Mouse (Mus musculus): Measurements from ENCODE around the gene Ptcd2. TPM values are rescaled to one million over a fixed set of nuclear protein-coding genes. Genes with fewer than 3 reads are reported as not detected.
A peak's percentile ranks its signal among the peaks of the same experiment; 100 is the strongest.

The Ptcd2 gene
- polyA plus RNA-seq, 1 experiment from 2014 or later: 42.3 TPM

DNA sequence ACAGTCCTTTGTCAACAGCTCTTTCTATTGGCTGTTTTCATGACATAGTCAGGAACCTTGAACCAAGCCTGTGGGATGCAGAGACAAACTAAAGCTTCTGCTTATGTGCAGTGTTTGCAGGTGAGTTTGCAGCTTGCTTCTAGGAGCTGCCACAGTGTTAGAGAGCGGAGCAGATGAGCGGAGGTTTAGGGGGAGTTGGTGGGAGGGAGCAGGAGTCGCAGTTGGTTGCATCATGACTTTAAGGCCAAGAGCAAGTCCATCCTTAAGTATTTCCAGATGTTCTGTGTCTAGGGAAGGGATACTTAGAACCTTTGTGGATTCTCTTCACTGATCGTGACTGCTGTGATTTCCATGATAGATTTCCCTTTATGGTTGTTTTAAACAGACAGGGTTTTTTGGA, 29.7 kb upstream of the Ptcd2 start:
- 55% methylated on average over 4 of the region's 4 CpGs for WGBS
- H3K4me3 ChIP-seq (replicated peaks): no peak overlapping the region
- H3K4me1 ChIP-seq: no peaks in the 10 kb centered on the region
- no peak overlapping the region for H3K9ac ChIP-seq
- H3K27ac ChIP-seq: no peak overlapping the region
- ATAC-seq (ENCODE audit: insufficient read depth, low FRiP score, low read depth): no peak; the same call in 1 of the 2 replicates
- H3K27me3 ChIP-seq (replicated peaks): no peaks in the 10 kb centered on the region
- H3K36me3 ChIP-seq: no peaks in the 10 kb centered on the region; the same call in 1 of the 2 replicates
- H3K4me2 ChIP-seq: no peak overlapping the region
- no peaks in the 10 kb centered on the region for H3K9me3 ChIP-seq

DNA sequence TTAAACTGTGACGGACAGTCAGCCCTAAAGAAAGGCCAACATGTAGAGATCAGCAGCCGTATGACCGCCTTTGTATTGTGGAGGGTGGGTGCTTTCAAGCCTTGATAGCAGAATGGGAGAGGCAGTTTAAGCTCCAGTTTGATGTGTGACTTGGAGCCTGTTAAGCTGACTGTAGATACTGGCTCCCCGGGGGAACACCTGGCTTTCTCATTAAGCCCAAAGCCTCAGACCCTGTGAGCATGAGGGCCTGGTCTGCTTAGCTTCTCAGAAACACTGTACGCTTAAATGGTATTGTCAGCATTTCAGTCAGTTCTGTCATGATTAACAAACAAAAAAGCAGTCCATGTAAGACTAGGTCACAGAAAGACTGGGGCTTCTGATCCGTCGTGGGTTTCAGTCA, 29.2 kb upstream of the Ptcd2 start:
- Histone ChIP-seq H3K9me3 (no peaks in the 10 kb centered on the region), H3K27ac (no peak overlapping the region), H3K9ac (no peak overlapping the region), H3K36me3 (no peaks in the 10 kb centered on the region; the same call in 1 of the 2 replicates), H3K4me2 (no peak overlapping the region), H3K4me3 (replicated peaks) (no peak overlapping the region), H3K4me1 (no peaks in the 10 kb centered on the region), H3K27me3 (replicated peaks) (no peaks in the 10 kb centered on the region)
- 62% methylated on average over 7 of the region's 7 CpGs for WGBS
- no peak for ATAC-seq (ENCODE audit: insufficient read depth, low FRiP score, low read depth)

DNA sequence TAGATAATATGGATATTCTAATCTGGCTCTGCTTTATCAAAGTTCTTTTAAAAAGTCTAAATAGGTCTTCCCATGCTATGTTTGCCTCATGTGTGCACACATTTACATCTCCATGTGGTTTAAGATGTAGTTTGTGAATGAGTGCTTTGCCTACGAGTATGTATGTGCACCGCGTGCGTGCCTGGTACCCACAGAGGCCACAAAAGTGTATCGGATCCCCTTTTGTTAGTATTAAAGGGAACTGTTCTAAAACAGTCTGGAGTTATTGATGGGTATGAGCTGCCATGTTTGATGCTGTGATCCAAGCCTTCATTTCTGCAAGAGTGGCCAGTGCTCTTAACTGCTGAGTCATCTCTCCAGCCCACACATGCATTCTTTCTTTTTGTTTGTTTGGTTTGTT, 26.8 kb upstream of the Ptcd2 start:
- Histone ChIP-seq H3K9me3 (no peaks in the 10 kb centered on the region), H3K27ac (no peak overlapping the region), H3K27me3 (replicated peaks) (no peaks in the 10 kb centered on the region), H3K4me2 (no peak overlapping the region), H3K9ac (no peak overlapping the region), H3K4me3 (replicated peaks) (no peak overlapping the region), H3K36me3 (peaks cover 3% of the 10 kb centered on the region; the same call in 1 of the 2 replicates), H3K4me1 (no peaks in the 10 kb centered on the region)
- 86% methylated on average over 5 of the region's 5 CpGs for WGBS
- no peak for ATAC-seq (ENCODE audit: insufficient read depth, low FRiP score, low read depth)

DNA sequence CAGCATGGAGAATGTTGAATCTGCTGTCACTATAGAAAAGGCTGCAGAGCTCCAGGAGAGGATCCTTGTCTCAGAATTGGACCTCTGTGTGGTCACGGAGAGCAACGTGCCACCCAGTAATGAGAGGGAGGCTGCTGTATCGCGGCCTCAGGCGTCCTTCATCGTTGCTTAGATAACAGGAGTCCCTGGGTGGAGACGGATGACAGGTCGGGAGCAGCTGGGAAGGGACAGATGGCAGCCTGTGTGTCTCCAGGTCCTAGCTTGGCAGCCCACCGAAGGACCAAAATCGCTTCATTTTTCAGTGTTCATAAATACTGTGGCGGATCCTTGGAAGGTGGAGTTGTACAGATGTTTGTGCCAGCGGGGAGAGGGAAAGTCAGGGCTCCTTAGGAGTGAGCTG, 24.6 kb upstream of the Ptcd2 start:
- H3K27me3 ChIP-seq (replicated peaks): no peaks in the 10 kb centered on the region
- H3K4me2 ChIP-seq: no peak overlapping the region
- H3K36me3 ChIP-seq: peaks cover 8% of the 10 kb centered on the region; the same call in 1 of the 2 replicates
- no peaks in the 10 kb centered on the region for H3K9me3 ChIP-seq
- no peak overlapping the region for H3K9ac ChIP-seq
- no peak overlapping the region for H3K27ac ChIP-seq
- H3K4me1 ChIP-seq: no peaks in the 10 kb centered on the region
- no peak for ATAC-seq (ENCODE audit: insufficient read depth, low FRiP score, low read depth)
- WGBS: 67% methylated on average over 12 of the region's 12 CpGs
- H3K4me3 ChIP-seq (replicated peaks): no peak overlapping the region

DNA sequence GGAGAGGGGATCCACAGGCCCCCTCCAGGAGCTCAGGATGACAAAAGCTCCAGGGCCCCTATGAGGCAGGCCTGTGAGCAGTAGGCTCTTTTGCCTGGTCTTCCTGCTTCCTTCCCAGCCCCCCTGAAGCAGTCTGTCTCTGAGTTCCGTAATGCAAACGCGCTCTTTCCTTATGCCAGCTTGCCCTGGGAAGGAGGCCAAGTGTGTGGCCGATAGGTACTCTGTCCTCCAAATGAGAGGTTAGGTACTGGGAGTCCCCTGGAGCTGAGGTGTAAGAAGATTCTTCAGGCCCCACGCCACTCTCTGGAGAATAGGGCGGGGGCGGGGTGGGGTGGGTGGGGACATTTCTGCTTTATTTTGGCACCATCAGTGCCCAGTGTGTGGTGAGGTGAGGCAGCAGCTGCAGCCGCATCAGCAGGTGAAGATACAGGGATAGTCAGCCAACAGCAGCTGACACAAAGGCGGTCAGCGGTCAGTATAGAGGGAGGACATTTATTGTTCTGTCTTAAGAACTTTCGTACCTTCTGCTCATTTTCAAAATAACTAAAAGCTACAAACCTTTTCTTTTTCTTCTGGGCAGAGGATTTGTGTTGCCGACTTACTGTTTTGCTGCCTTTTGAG, 23.2 kb upstream of the Ptcd2 start:
- 85% methylated on average over 12 of the region's 12 CpGs for WGBS
- H3K4me1 ChIP-seq: no peaks in the 10 kb centered on the region
- no peak overlapping the region for H3K4me3 ChIP-seq (replicated peaks)
- ATAC-seq (ENCODE audit: insufficient read depth, low FRiP score, low read depth): no peak
- no peak overlapping the region for H3K4me2 ChIP-seq
- no peaks in the 10 kb centered on the region for H3K27me3 ChIP-seq (replicated peaks)
- no peak overlapping the region for H3K27ac ChIP-seq
- no peaks in the 10 kb centered on the region for H3K9me3 ChIP-seq
- no peak overlapping the region for H3K9ac ChIP-seq
- peaks cover 11% of the 10 kb centered on the region; the same call in 1 of the 2 replicates for H3K36me3 ChIP-seq

DNA sequence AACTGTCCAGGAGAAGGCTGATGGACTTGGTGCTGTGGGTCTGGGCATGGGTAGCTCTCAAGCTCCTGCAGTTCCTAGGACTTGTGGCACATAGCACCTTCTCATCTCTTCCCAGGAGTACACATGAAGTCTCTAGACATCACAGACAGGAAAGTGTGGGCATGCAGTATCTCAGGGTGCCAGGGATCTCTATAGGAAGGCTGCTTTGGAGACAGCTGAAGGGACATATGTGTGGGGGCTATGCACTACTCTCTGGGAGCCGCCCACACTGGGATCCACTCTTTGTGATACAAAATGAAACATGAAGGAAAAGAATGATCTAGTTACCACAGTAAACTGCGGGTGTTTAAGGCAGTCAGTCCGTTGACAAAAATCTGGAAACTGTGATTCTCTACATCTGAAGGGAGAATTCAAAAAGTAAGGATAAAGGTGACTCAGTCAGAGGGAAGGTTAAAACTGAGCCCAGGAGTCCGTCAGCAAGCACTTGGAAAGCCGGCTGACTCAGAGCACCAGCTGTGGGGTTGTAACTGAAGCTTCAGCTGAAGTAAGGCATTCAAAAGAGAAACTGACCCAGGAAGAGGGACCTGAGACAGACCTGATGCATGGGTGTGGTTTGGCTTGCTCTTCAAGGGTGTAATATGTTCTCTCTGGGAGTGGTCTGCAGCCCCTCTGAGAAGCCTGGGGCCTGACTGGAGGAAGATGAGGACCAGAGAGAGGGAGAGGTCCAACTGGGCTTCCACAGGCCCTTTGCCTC, 22.1 kb upstream of the Ptcd2 start:
- Histone ChIP-seq H3K36me3 (peaks cover 14% of the 10 kb centered on the region; the same call in 1 of the 2 replicates), H3K4me2 (no peak overlapping the region), H3K27me3 (replicated peaks) (no peaks in the 10 kb centered on the region), H3K4me1 (no peaks in the 10 kb centered on the region), H3K9ac (no peak overlapping the region), H3K4me3 (replicated peaks) (no peak overlapping the region), H3K27ac (no peak overlapping the region), H3K9me3 (no peaks in the 10 kb centered on the region)
- ATAC-seq (ENCODE audit: insufficient read depth, low FRiP score, low read depth): no peak
- 82% methylated on average over 5 of the region's 5 CpGs for WGBS

DNA sequence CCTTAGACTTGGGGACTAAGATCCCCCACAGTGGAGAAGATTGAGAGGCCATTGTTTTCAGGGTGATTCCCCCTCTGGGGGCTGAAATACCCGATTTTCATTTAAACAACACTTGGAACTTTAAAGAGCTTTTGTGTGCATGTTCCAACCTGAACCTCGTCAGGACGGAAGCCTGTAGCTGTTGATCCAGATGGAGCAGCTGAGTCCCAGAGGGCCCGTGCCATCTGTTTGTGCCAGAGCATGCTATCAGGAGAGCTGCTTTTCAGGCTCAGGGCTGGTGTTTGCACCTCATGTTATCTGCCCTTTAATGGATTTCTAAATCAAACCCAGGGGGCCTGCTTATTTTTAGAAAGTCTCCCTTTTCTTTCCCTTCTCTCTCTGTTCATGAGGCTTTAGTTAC, 19.4 kb upstream of the Ptcd2 start:
- WGBS: 69% methylated on average over 4 of the region's 4 CpGs
- Histone ChIP-seq H3K4me3 (replicated peaks) (no peak overlapping the region), H3K9me3 (no peaks in the 10 kb centered on the region), H3K27ac (0 out of 2 replicates have a peak overlapping the region, but pooled peaks have one; percentile 21), H3K4me1 (no peaks in the 10 kb centered on the region), H3K4me2 (no peak overlapping the region), H3K36me3 (peaks cover 18% of the 10 kb centered on the region; the same call in 1 of the 2 replicates), H3K9ac (no peak overlapping the region), H3K27me3 (replicated peaks) (no peaks in the 10 kb centered on the region)
- ATAC-seq (ENCODE audit: insufficient read depth, low FRiP score, low read depth): no peak

DNA sequence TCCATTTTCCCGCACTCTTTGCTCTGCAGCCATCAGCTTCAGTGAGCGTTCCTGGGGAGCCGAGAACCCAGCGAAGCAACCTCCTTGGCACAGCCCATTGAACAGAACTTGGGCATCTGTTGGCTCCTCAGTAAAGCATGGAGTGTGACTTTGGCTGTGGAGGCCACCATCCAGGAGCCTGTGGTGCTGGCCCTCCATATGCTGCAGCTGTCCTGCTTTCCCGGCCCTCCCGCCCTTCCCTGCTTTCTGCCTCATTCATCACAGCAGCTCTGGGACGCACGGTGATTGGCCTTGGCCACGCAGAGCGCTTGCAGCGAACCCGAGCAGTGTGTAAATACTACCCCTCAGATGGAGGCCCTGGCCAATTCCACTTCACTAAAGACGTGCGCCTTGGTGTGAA, 14.4 kb upstream of the Ptcd2 start:
- H3K9me3 ChIP-seq: no peaks in the 10 kb centered on the region
- whole genome bisulfite sequencing: 68% methylated on average over 14 of the region's 14 CpGs
- ATAC-seq (ENCODE audit: insufficient read depth, low FRiP score, low read depth): peak; percentile 40; the same call in 1 of the 2 replicates
- no peak overlapping the region for H3K27ac ChIP-seq
- peaks cover 4% of the 10 kb centered on the region; the same call in 1 of the 2 replicates for H3K4me1 ChIP-seq
- no peaks in the 10 kb centered on the region for H3K27me3 ChIP-seq (replicated peaks)
- no peak overlapping the region for H3K4me3 ChIP-seq (replicated peaks)
- H3K36me3 ChIP-seq: 0 out of 2 replicates have a peak, but pooled peaks cover 10% of the 10 kb centered on the region
- H3K4me2 ChIP-seq: no peak overlapping the region
- no peak overlapping the region for H3K9ac ChIP-seq

DNA sequence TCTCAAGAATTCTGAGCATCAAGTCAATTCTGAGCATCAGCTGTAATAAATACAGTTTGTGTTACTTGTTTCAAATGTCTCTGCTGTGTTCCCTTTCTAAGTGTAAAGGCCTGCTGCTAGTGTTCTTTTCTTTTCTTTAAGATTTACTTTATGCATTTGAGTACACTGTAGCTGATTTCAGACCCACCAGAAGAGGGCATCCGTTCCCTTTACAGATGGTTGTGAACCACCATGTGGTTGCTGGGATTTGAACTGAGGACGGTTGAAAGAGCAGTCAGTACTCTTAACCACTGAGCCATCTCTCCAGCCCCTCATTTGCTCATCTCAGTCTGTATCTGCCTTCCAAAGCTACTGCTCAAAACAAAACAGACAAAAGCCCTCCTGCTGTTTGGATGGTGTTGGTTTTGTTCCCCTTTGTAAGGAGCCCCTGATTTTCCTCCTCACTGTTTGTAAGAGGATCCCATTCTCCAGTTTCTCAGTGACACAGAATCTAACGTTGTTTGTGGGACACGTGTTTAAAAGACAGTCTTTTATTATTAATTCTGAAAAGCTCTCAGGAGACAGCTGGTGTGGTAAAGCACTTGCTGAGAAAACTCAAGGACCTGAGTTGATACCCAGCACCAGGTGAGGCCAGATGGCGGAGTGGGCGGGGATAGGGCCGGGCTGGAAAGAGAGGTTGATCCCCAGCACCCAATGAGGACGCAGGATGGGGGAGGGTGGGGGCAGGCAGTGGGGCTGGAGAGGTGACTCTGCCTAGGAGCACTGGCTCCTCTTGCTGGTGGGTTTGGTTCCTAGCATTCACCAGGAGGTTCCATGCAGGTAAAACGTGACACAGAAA, 12.1 kb upstream of the Ptcd2 start:
- Histone ChIP-seq H3K4me3 (replicated peaks) (no peak overlapping the region), H3K27me3 (replicated peaks) (no peaks in the 10 kb centered on the region), H3K9me3 (no peaks in the 10 kb centered on the region), H3K4me1 (peaks cover 4% of the 10 kb centered on the region; the same call in 1 of the 2 replicates), H3K36me3 (0 out of 2 replicates have a peak, but pooled peaks cover 5% of the 10 kb centered on the region), H3K27ac (peak overlapping the region; percentile 68), H3K9ac (no peak overlapping the region), H3K4me2 (no peak overlapping the region)
- 48% methylated on average over 9 of the region's 9 CpGs for WGBS
- no peak for ATAC-seq (ENCODE audit: insufficient read depth, low FRiP score, low read depth)

DNA sequence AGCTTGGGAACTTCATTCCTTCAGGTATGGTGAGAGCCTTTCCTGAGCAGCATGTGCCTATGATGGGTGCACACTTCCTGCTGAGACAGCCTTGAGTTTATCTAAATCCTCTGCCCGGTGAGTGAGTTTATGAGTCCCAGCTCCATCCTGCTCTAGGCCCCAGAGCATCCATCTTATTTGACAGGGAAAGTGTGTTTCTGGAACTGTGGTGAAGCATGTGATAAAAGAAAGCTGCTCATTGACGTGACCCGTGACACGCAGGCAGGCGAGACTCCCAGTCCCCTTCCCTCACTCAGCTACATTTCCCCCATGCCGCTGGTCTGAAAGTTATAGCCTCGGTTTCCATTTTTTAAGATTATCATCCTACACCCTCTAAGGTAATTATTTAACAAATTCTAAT, 11.4 kb upstream of the Ptcd2 start:
- no peak overlapping the region for H3K4me2 ChIP-seq
- no peaks in the 10 kb centered on the region for H3K27me3 ChIP-seq (replicated peaks)
- peak overlapping the region; percentile 68; the same call in 1 of the 2 replicates for H3K27ac ChIP-seq
- H3K36me3 ChIP-seq: 0 out of 2 replicates have a peak, but pooled peaks cover 9% of the 10 kb centered on the region
- no peak overlapping the region for H3K9ac ChIP-seq
- H3K4me3 ChIP-seq (replicated peaks): no peak overlapping the region
- H3K9me3 ChIP-seq: no peaks in the 10 kb centered on the region
- peaks cover 4% of the 10 kb centered on the region; the same call in 1 of the 2 replicates for H3K4me1 ChIP-seq
- no peak for ATAC-seq (ENCODE audit: insufficient read depth, low FRiP score, low read depth)
- WGBS: 34% methylated on average over 7 of the region's 7 CpGs

DNA sequence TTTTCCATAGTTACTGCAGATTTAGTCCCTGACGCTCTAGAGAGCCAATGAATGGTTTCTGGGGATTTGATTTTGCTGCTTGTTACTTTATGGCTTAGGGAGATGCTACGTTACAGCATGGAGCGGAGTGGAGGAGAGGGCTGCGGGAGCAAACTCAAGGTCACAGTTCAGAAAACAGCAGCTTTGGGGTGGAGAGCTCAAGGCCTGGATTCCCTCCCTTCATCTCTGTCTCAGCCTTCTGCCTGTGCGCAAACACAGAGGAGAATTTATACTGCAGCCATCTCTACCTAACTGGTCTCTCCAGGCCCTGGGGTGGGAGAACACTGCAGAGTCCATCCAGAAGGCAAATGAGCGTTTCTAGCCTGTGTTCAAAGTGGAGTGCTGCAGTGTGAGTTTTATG, 10.6 kb upstream of the Ptcd2 start:
- Histone ChIP-seq H3K9me3 (no peaks in the 10 kb centered on the region), H3K4me1 (peaks cover 4% of the 10 kb centered on the region; the same call in 1 of the 2 replicates), H3K9ac (no peak overlapping the region), H3K4me2 (no peak overlapping the region), H3K27ac (peak overlapping the region; percentile 68), H3K36me3 (0 out of 2 replicates have a peak, but pooled peaks cover 10% of the 10 kb centered on the region), H3K27me3 (replicated peaks) (no peaks in the 10 kb centered on the region), H3K4me3 (replicated peaks) (no peak overlapping the region)
- 68% methylated on average over 6 of the region's 6 CpGs for WGBS
- ATAC-seq (ENCODE audit: insufficient read depth, low FRiP score, low read depth): no peak

All from stomach, embryonic 15.5 days (tissue).